Mouse (Mus musculus): Measurements from ENCODE around the gene Zbtb7b.

Gene Zbtb7b

DNA sequence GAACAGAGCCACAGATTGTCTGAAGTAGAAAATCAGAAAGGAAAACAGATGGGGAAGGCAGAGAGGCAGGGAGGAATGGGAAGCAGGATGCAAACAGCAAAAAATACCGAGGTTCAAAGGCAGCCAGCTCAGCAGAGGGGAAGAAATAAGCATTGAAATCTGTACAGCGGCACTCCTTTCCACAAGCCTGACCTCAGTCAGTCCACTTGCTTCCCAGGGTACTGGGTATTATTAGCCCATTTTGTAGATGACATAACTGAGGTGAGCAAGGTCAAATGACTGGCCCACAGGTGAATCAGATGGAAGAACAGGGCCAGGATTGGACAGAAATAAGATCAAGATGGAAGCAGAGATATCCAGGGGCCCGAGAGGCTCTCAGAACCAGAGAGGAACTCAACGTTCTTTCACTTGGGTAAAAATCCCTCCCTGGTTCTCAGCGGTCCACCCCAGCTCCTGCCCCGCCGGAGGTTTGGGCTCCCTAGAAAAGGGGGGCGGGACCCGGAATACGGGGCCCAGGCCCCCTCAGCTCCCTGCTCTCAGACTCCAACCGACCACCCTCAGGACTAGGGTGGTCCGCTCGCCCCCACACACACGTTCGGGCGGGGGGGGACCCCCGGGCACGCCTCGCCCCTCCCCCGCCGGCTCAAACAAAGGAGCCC, 57.4 kb downstream of the Zbtb7b start:
- no peak for DNase-seq (ENCODE audit: low spot score in 2 of 2)

DNA sequence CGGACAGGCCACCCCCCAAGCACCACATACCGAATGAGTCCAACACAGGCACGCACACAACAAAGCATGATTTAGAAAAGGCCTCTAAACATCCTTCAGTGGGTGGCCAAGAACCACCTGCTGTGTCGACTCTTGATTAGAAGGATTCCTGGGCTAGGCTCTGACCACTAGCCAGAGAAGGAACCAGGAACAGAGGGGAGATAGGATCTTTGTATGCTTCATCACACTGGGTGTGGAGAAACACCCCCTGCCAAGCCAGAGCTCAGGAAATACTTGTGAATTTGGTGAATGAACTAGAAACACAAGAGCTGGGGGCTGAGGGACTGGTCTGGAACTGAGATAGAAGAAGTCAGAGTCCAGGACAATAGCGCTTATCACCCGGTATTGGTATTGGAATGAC, 58.0 kb downstream of the Zbtb7b start:
- no peak for DNase-seq (ENCODE audit: low spot score in 2 of 2)

DNA sequence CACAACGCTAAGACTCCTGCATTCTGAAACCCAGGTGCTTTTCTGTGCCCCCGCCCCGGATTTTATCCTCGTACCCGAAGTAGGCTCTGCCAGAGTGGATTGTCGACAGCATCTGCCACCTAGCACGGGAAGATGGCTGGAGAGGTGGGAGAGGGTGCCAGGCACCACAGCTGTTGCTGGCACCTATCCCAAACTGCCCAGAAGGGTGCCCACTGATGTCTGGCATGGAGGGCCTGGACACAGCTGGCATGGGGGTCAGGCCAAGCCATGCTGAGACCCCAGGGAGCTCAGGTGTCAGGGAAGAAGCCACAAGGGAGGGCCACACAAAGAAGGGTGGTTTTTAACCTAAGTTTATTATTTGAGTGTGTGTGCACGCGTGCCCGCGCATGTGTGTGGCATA, 61.5 kb downstream of the Zbtb7b start:
- DNase-seq (ENCODE audit: low spot score in 2 of 2), result no peak

DNA sequence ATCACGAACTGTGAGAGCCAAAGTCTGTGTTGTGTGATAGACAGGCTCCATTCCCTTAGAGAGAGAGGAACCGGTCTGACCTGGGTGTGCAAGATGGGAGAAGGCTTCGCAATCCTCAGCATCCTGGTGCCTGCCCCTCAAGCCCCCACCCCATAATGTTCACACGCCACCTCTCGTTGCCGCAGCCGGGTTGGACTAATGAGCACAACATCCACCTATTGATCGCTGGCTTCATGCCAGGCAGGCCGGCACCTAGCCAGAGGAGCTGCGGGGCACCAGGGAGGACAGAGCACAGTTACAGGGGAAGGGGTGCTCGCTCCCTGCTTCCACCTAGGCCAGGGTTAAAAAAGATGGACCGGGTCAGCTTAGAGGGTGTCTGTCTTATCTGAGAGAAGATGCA, 62.1 kb downstream of the Zbtb7b start:
- DNase-seq (ENCODE audit: low spot score in 2 of 2), result no peak

- DNase-seq (ENCODE audit: low spot score in 2 of 2), result no peak
Observed at GRCm38 (mm10) chr3:89332013-89332412, 62.6 kb downstream of the Zbtb7b start.

- no peak for DNase-seq (ENCODE audit: low spot score in 2 of 2)
Observed at GRCm38 (mm10) chr3:89331561-89331960, 63.0 kb downstream of the Zbtb7b start.

DNA sequence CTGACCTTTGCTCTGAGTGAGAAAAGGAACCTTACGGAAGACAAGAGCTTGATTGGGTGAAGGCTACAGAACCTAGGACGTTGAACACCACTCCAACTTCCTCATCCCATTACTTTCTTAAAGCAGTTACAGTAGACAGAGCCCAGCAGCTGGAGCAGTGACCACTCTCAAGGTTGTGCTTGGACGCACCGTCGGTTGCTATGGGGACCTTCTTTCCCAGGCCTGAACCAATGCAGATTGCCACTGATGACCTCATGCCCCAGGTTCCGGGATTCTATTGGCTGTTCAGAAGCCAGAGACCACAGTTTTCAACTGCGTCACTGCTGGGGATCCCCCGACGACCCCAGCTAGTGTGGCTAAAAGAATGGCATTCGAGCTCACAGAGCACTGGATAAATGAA, 63.6 kb downstream of the Zbtb7b start:
- no peak for DNase-seq (ENCODE audit: low spot score in 2 of 2)

DNA sequence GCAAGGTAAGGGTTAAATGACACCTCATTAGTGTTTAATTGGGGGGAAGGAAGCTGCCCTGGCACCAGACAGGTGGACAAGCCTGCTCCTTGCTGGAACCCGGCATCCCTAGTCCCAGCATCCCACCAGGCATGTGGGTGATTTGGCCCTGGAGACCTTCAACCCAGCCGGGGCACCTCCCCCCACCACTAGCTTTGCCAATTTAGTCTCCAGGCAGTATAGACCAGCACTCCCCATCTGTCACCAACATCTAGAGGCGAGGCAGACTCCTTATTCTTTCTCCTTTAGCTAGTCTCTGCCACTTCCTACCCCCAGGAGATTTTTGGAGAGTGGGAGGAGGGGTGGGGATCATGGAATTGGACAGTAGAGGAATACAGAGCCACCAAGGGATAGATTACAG, 64.2 kb downstream of the Zbtb7b start:
- DNase-seq (ENCODE audit: low spot score in 2 of 2), result no peak

- no peak for DNase-seq (ENCODE audit: low spot score in 2 of 2)
Observed at GRCm38 (mm10) chr3:89328623-89329022, 66.0 kb downstream of the Zbtb7b start.

Data from right cerebral cortex, postnatal 10 days (tissue).